Mouse (Mus musculus) cerebellum, adult 18-20 months (tissue): ENCODE measurements around the gene Sorcs1.

Experiments
- DNase-seq, 2 experiments: peaks; one replicate each; pipeline ENCODE4 v3.0.0; 2021

Gene Sorcs1

GRCm38 (mm10) chr19:50204341-50204740, 474.1 kb downstream of the Sorcs1 start:
- DNase-seq: no peak

- DNase-seq: no peak
Observed at GRCm38 (mm10) chr19:50196592-50196991, 481.9 kb downstream of the Sorcs1 start.

GRCm38 (mm10) chr19:50185769-50186715, 492.4 kb downstream of the Sorcs1 start:
- DNase-seq: no peak

GRCm38 (mm10) chr19:50184901-50185623, 493.4 kb downstream of the Sorcs1 start:
- peak; percentile 10 to 38 for DNase-seq

GRCm38 (mm10) chr19:50178851-50179250, 499.6 kb downstream of the Sorcs1 start:
- no peak for DNase-seq

GRCm38 (mm10) chr19:50178151-50178550, 500.3 kb downstream of the Sorcs1 start:
- DNase-seq: no peak

GRCm38 (mm10) chr19:50171849-50172248, 506.6 kb downstream of the Sorcs1 start:
- DNase-seq: peak; percentile 10 to 16

GRCm38 (mm10) chr19:50151111-50151510, 527.3 kb downstream of the Sorcs1 start:
- no peak for DNase-seq

- DNase-seq: no peak
Observed at GRCm38 (mm10) chr19:50145919-50146318, 532.5 kb downstream of the Sorcs1 start.

GRCm38 (mm10) chr19:50141853-50142252, 536.6 kb downstream of the Sorcs1 start:
- DNase-seq: peak in 1 of 2 experiments; percentile 6

- no peak for DNase-seq
Observed at GRCm38 (mm10) chr19:50134656-50135055, 543.8 kb downstream of the Sorcs1 start.

GRCm38 (mm10) chr19:50105842-50106585, 572.4 kb downstream of the Sorcs1 start:
- no peak for DNase-seq
